Mouse (Mus musculus): ENCODE data around the gene Gm10439.
"Not testable (repeated sequence)": the region's sequence is repeated elsewhere in the genome, so short reads cannot be mapped to it uniquely, and the experiment has no call there.

Gm10439 gene

DNA sequence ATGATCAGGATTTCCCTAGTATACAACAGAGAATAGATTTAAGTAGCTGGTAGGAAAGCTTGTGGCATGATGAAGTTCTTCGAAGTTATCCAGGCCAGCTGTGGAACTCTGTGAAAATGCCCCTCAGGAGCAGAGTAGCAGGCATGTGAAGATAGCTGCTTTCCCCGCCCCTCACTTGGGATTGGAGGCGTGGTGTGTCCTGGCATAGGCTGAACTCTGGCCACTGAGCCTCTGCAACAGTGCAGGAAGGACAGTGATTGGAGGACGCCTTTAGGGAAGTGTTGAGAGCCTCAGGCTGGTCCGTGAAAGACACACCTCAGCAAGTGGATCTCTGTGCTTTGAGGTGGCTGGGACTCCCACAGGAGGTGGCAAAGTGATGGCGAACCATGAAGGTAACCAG is at the start of gene Gm10439:
Gene Gm10439 (plus strand): TSS at position 301 of the 400 bp plus-strand sequence.
- not testable (repeated sequence) for DNase-seq (ENCODE audit: low read depth)

Measured in 416B (cell line).